Mouse (Mus musculus) small intestine, adult 2 months (tissue): Measurements from ENCODE around the gene Lsm4. TPM values are rescaled to one million over a fixed set of nuclear protein-coding genes. Genes with fewer than 3 reads are reported as not detected.

Source experiments
- H3K27ac ChIP-seq: fragments of 200-500 bp; 2 replicates; pipeline ENCODE4 v1.5.1; 2012; ENCODE audit warnings: low read depth, low read length, control low read depth, inconsistent platforms; ENCODE audit not compliant: insufficient read depth
- H3K27me3 ChIP-seq: fragments of 200-500 bp; 2 replicates; pipeline ENCODE4 v1.6.1; 2012; ENCODE audit warnings: mild to moderate bottlenecking, moderate library complexity, low read length, inconsistent platforms; ENCODE audit not compliant: control insufficient read depth, insufficient read depth
- H3K36me3 ChIP-seq: fragments of 200-500 bp; 2 replicates; pipeline ENCODE4 v1.6.1; 2012; ENCODE audit warnings: mild to moderate bottlenecking, low read length, control low read depth, inconsistent platforms; ENCODE audit not compliant: control insufficient read depth, insufficient read depth
- H3K4me1 ChIP-seq: fragments of 200-500 bp; 2 replicates; pipeline ENCODE4 v1.6.1; 2012; ENCODE audit warnings: low read length, inconsistent platforms, mixed read lengths; ENCODE audit not compliant: control insufficient read depth, insufficient read depth, insufficient read length
- H3K4me3 ChIP-seq: fragments of 200-500 bp; 2 replicates; pipeline ENCODE4 v1.5.1; 2012; ENCODE audit warnings: low read depth, mild to moderate bottlenecking, control low read depth, inconsistent platforms, low read length, moderate library complexity
- CTCF ChIP-seq: fragments of 200-500 bp; IDR thresholded peaks from 2 replicates; pipeline ENCODE4 v1.5.1; 2012; ENCODE audit warnings: low read depth, mild to moderate bottlenecking, control low read depth, inconsistent platforms, low read length, moderate library complexity, mixed read lengths; ENCODE audit not compliant: insufficient replicate concordance, insufficient read length; ENCODE audit errors: extremely low read depth
- POLR2A ChIP-seq: fragments of 200-500 bp; IDR thresholded peaks from 2 replicates; pipeline ENCODE4 v1.6.1; 2012; ENCODE audit warnings: low read depth, mild to moderate bottlenecking, control low read depth, inconsistent platforms, low read length, moderate library complexity
- WGBS: fragments of 180-500 bp; shearing (Covaris S2); methylation state at CpG from one replicate; pipeline ENCODE4 v1.1.7; 2018; 5-methylcytosine and 5-hydroxymethylcytosine counted together
- polyA plus RNA-seq: library from polyadenylated mRNA; depleted of rRNA; stranded (reverse); fragments of >200 nt; gene quantifications from 2 replicates; pipeline ENCODE4 v1.2.3, GENCODE M21; 2012

Lsm4 gene
- polyA plus RNA-seq, 1 experiment, result 152 TPM

DNA sequence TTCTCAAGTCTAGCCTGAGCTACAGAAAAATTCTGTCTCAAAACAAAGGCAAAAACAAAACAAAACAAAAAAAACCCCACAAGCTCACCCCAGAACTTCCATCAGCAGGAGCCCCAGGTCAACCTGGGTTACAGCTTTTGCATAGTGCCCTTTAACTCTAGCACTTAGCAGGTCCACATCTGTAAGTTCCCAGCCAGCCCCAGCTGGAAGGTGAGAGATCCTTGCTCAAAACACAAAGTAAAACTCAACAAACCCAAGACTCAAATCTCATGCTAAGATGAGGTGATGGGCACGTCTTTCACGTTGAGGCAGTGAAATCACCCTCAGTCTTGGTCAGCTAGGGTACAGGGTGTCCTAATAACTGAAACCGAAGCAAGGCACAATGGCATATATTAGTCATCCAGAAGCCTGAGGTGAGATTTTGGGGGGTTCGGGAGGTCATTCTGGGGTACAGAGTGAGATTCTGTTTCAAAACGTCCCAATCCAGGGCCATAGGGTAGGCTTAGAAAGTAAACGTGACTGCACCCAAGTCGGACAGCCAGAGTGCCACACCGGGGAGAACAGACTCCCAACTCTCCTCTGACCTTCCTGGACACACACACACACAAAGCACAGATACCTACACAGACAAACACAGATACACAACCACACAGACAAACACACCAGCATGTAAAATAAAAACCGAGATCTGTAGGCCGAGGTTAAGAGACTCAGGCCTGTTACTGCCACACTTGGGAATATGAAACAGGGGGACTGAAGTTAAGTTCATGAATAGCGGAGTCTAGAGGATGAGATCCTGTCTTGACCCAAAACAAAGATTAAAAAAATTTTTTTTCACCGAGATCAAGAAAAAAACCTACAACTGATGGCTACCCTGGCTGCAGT lies 24.6 kb downstream of the Lsm4 start:
- no peak for TF ChIP-seq POLR2A
- TF ChIP-seq CTCF, result no peak
- WGBS, result 53% methylated on average over 12 of the region's 12 CpGs
- H3K36me3 ChIP-seq, result peaks cover 9% of the 10 kb centered on the region
- peak overlapping the region; percentile 63 for H3K4me3 ChIP-seq
- no peaks in the 10 kb centered on the region for H3K27me3 ChIP-seq
- H3K4me1 ChIP-seq, result peaks cover 43% of the 10 kb centered on the region
- H3K27ac ChIP-seq, result peak overlapping the region; percentile 100

DNA sequence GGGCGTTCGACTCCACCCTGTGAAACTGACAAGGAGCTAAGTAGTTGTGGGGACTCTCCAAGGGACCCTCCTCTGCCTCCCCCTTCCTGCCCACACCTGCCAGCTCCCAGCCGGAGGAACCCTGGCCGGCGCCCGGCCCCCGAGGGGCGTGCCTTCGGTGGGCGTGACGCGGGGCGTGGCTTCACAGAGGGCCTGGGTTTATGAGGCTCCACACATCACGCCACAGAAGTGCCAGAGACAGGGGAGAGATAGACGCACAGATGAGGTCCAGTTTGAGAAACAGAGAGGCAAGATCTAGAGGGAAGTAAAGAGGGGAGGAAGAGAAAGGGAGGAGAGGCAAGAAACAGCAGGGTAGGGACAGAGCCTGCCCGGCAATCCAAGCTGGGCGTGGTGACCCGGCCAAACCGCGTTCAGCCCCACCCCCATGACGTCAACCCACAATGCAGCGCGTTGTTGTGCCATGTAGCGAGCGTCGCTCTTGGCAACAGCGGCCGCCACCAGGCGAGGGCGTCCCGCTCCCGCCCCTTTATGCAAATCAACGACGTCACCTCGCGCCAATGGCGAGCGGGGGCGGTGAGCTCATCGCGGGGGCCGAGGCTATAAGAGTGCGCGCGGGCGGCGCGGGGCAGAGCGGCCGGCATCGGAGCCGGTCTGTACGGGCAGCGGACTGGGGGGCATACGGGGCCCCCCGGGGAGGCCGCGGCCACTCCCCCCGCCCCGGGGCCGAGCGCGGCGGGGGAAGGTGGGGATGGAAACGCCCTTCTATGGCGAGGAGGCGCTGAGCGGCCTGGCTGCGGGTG lies 25.5 kb downstream of the Lsm4 start, which contains the start of gene Jund:
Gene Jund (plus strand): TSS at position 640 of the 800 bp plus-strand sequence.
- peak within 1 kb of the TSS; percentile 80 for H3K4me3 ChIP-seq
- under 1% methylated on average over 69 of the region's 69 CpGs for WGBS
- H3K36me3 ChIP-seq, result peaks cover 9% of the 10 kb centered on the region
- peak within 1 kb of the TSS; percentile 100 for H3K27ac ChIP-seq
- TF ChIP-seq CTCF, result no peak
- TF ChIP-seq POLR2A, result peak; percentile 100
- H3K4me1 ChIP-seq, result peaks cover 43% of the 10 kb centered on the region
- no peaks in the 10 kb centered on the region for H3K27me3 ChIP-seq

DNA sequence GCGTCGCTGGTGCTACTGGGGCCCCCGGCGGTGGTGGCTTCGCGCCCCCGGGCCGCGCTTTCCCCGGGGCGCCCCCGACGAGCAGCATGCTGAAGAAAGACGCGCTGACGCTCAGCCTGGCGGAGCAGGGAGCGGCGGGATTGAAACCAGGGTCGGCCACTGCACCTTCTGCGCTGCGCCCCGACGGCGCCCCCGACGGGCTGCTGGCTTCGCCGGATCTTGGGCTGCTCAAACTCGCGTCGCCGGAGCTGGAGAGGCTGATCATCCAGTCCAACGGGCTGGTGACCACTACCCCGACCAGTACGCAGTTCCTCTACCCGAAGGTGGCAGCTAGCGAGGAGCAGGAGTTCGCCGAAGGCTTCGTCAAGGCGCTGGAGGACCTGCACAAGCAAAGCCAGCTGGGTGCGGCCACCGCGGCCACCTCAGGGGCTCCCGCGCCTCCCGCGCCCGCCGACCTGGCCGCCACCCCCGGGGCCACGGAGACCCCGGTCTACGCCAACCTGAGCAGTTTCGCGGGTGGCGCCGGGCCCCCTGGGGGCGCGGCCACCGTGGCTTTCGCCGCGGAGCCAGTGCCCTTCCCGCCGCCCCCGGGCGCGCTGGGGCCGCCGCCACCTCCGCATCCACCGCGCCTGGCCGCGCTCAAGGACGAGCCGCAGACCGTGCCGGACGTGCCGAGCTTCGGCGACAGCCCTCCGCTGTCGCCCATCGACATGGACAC lies 26.2 kb downstream of the Lsm4 start:
- H3K4me1 ChIP-seq, result peaks cover 39% of the 10 kb centered on the region
- WGBS, result under 1% methylated on average over 89 of the region's 89 CpGs
- H3K36me3 ChIP-seq, result peaks cover 9% of the 10 kb centered on the region
- no peaks in the 10 kb centered on the region for H3K27me3 ChIP-seq
- H3K27ac ChIP-seq, result peak overlapping the region; percentile 98
- peak overlapping the region; percentile 80 for H3K4me3 ChIP-seq
- no peak for TF ChIP-seq CTCF
- TF ChIP-seq POLR2A, result no peak

DNA sequence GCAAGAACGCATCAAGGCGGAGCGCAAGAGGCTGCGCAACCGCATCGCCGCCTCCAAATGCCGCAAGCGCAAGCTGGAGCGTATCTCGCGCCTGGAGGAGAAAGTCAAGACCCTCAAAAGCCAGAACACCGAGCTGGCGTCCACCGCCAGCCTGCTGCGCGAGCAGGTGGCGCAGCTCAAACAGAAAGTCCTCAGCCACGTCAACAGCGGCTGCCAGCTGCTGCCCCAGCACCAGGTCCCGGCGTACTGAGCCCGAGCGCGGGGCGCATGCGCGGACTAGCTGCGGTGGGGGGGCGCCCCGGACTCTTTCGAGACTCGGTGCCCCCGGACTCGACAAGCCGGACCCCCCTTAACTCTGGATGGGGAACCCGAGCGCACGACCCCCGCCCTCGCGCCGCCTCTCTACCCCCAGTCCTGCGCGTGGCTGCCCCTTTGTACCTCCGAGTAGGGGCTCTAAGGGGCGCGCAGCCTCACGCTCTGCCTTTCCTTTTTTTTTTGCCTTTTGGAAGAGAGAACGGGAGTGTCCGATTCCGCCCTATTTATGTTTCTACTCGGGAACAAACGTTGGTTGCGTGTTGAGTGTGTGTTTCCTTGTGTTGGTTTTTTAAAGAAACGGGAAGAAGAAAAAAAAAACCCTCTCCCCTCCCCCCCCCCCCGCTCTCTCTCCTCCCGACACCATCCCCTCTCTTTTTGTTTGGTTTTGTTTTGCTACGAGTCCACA lies 26.9 kb downstream of the Lsm4 start:
- peak overlapping the region; percentile 98 for H3K27ac ChIP-seq
- H3K4me3 ChIP-seq, result peak overlapping the region; percentile 80
- no peaks in the 10 kb centered on the region for H3K27me3 ChIP-seq
- TF ChIP-seq CTCF (no peak), POLR2A (peak; percentile 40; the same call in 1 of the 2 replicates)
- under 1% methylated on average over 59 of the region's 59 CpGs for WGBS
- H3K36me3 ChIP-seq, result peaks cover 9% of the 10 kb centered on the region
- H3K4me1 ChIP-seq, result peaks cover 38% of the 10 kb centered on the region

DNA sequence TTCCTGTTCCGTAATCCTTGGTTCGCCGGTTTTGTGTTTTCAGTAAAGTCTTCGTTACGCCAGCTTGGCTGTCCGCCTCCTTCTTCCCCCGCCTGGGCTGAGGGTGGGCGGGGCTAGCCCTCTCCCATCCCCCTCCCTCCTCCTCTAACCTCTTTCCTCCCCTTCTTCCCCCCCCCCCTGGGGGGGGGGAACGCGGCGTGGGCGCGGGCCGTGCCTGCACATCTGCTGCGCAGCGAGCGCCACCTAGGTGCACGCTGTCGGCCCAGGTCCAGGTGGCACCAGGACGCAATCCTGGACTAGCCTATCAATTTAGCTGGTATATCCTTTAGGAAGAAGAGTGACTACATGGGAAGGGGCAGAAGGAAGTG lies 27.5 kb downstream of the Lsm4 start:
- TF ChIP-seq POLR2A (peak; percentile 45; the same call in 1 of the 2 replicates), CTCF (peak; percentile 82)
- peaks cover 32% of the 10 kb centered on the region for H3K4me1 ChIP-seq
- WGBS, result 0% methylated on average over 20 of the region's 20 CpGs
- H3K27ac ChIP-seq, result peak overlapping the region; percentile 42
- no peaks in the 10 kb centered on the region for H3K27me3 ChIP-seq
- H3K4me3 ChIP-seq, result peak overlapping the region; percentile 80
- peaks cover 9% of the 10 kb centered on the region for H3K36me3 ChIP-seq

DNA sequence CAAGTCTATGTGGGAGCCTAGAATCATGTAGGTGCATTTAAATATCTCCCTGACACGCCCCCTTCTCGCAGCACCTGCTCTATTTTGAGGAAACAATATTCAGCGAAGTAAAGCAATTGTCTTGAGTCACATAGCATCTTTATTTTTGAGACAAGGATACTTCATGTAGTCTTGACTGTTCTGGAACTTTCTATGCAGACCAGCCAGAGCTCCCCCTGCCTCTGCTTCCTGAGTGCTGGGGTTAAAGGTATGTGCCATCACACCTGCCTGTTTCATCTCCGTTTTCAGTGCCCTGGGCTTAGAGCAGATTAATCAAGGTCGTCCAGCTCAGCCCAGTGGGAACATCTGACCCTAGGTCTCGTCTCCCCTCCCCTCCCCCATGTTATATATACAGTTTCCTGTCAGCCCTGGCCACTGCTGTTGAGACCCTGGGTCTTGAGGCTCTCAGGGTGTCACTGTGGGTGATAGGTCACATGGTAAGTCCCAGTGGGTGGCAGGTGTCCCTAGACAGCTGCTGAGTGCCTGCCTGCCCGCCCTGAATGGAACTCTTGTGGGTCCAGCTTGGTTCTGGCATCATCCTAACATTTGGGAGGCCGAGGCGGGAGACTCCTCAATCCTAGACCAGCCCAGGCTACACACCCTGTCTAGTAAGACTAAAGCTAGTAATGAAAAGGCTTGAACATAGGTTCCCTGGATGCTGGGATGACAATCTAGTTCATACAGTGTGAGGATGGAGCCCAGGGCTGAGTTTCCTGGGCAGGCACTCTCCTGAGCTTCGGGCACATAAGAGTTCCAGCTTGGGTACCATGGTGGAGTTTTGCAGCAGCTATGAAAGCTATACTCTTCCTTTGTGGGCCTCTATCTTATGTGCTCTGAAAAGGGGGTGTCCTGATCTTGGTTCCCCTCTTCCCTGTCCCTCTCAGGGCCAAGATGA lies 28.3 kb downstream of the Lsm4 start:
- WGBS, result 43% methylated on average over 10 of the region's 10 CpGs

More for the DNA sequence above, 28.3 kb downstream of the Lsm4 start:
- Histone ChIP-seq H3K27ac (peak overlapping the region; percentile 42), H3K27me3 (no peaks in the 10 kb centered on the region), H3K36me3 (peaks cover 9% of the 10 kb centered on the region), H3K4me3 (peak overlapping the region; percentile 80), H3K4me1 (peaks cover 25% of the 10 kb centered on the region)
- TF ChIP-seq POLR2A (0 out of 2 replicates have a peak, but pooled peaks have one; percentile 11), CTCF (no peak)
